Mouse (Mus musculus) activated CD4-positive, CD25-positive, alpha-beta regulatory T cell, adult 4 months (primary cell): ENCODE measurements around the gene Kif20b. TPM values are rescaled to one million over a fixed set of nuclear protein-coding genes. Genes with fewer than 3 reads are reported as not detected.

Source experiments
- ATAC-seq: one replicate; pipeline ENCODE4 v1.8.0; 2017
- polyA plus RNA-seq, 2 experiments: library from polyadenylated mRNA; unstranded; fragments of 100-300 nt; shearing (Covaris generic); gene quantifications; one replicate each; pipeline ENCODE4 v1.2.1; 2017

The Kif20b gene
- 10 to 100 TPM; 34.3 to 36.9 TPM for polyA plus RNA-seq

GRCm38 (mm10) chr19:34921652-34922602 is at the start of gene Kif20b:
Kif20b (plus strand) TSS chr19:34922361.
- peak; percentile 89 for ATAC-seq

DNA sequence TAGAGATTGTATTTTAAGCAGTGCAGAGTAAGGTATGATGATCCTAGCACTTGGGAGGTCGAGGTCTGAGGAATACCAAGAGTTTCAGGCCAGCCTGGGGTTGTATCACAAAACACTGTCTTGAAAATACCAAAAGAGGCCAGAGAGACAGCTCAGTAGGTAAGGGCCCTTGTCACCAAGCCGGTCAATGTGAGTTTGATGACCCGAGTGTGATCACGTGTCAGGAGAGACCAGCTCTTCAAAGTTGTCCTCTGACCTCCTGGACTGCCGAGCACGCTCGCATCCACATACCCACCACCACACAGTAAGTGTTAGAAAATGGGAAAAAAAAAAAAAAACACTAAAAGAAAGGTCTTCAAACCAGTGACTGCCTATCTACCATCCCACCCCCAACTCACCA is 45.5 kb upstream of the Kif20b start:
- no peak for ATAC-seq

DNA sequence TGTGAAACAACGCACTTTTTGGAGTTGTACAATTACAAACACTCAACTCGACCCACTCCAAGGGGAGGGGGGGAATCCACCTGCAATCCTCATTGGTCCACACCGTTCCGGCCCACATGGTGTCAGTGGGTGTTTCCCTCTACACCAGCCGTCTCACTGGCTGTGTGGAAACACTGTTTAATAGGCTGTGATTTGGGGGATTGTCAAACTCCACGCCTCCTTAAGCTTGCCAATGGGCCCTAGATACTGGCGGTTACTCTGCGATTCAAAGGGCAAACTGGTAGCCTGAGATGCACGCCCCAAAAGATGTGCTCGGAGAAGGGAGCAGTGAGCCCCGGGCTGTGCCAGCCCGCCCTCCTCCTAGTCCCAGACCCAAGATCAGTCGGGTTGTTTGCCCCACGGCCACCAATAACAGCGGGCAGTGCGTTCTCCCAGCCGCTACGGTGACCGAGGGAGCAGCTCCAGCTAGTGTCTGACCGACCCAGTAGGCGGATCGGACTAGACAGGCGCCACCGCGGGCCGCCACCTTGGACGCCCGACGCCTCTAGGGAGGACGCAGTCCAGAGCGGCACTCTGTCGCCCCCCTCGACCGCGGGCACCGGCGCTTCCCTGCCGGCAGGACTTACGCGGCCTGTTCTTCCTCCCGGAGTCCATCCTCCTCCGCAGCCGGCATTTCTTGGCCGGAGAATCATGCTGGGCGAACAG is 44.1 kb upstream of the Kif20b start:
- ATAC-seq = peak; percentile 94

GRCm38 (mm10) chr19:34878603-34879541 is 43.3 kb upstream of the Kif20b start, which contains the start of gene Pank1:
Pank1 (minus strand) TSS chr19:34879455.
- peak; percentile 12 for ATAC-seq

DNA sequence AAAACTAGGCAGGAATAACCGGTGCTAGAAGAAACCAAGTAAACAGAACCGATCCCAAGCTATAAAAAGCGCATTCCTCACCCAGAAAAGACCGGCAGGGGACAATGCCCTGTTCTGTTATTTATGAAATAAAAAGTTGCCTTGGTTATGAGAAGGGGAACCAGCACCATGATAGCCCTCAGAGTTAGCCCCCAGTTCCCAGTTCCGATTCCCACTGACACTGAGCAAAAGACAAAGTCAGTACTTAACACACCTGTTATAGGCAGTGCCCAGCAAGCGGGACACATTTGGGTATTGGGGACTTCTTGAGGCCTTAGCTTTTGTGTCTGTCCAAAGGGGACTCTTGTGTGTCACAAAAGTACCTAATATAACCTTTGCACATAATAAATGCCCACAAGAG is 42.5 kb upstream of the Kif20b start:
- no peak for ATAC-seq

DNA sequence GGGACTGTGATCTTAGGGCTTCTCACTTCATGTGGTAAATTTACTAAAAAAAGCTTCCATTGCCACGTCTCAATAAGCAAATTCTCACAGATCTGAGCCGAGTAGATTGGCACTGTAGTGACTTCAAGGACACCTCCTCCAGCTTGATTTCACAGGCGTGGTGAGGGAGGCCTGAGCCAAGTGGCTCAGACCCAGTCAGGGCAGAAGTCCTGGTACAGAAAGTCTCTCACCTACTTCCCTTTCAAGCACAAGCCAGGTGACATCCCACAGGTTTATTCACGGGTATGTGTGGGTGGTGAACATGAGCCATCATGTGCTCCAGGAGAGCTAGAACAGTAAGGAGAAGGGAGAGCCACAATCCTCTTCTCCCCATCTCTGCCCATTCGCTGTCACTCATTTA is 41.0 kb upstream of the Kif20b start:
- ATAC-seq = no peak

- ATAC-seq = no peak
Measured at GRCm38 (mm10) chr19:34882443-34882842, 39.7 kb upstream of the Kif20b start.

GRCm38 (mm10) chr19:34883526-34884224 is 38.5 kb upstream of the Kif20b start:
- no peak for ATAC-seq

DNA sequence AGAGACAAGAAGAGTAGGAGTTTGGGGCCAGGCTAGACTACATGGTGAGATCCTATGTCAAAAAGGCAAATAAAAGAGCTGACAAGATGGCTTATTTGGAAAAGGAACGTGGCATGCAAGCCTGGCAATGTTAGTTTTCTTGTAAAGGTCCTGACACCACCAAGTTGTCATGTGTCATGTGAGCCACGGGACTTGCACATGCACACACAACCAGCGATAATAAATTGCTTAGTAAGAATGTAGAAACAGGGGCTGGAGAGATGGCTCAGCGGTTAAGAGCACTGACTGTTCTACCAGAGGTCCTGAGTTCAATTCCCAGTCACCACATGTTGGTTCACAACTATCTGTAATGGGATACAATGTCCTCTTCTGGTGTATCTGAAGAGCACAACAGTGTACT is 35.8 kb upstream of the Kif20b start:
- ATAC-seq = no peak

- ATAC-seq = no peak
Measured at GRCm38 (mm10) chr19:34890981-34891380, 31.2 kb upstream of the Kif20b start.

DNA sequence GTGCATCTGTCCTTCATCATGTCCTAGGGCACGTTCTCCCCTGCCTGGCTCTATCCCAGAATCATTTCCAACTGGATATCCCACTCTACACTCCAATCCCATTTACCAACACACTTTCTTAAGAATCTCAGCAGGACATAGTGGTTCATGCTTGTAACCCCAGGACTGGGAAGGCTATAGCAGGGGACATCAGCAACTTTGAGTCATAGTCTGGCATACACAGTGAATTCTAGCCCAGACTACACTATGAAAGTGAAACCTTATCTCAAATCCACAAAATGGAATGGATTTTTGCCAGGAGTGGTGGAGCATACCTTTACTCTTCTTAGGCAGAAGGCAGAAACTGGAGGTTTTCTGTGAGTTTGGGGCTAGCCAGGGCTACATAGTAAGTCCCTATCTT is 30.6 kb upstream of the Kif20b start:
- no peak for ATAC-seq

DNA sequence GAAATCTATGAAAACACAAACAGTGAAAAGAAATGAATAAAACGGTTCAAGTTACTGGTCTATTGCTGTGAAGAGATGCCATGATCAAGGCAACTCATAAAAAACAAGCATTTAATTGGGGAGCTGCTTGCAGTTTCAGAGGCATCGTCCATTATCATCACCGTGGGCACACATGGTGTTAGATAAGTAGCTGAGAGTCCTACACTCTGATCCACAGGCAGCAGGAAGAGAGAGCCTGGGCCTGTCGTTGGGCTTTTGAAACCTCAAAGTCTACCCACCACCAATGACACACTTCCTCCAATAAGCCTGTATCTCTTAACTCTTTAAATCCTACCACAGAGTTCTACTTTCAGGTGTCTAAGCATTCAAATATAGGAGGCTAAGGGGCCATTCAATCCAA is 27.1 kb upstream of the Kif20b start:
- ATAC-seq = no peak

- ATAC-seq = no peak
Measured at GRCm38 (mm10) chr19:34897082-34897965, 24.8 kb upstream of the Kif20b start.

DNA sequence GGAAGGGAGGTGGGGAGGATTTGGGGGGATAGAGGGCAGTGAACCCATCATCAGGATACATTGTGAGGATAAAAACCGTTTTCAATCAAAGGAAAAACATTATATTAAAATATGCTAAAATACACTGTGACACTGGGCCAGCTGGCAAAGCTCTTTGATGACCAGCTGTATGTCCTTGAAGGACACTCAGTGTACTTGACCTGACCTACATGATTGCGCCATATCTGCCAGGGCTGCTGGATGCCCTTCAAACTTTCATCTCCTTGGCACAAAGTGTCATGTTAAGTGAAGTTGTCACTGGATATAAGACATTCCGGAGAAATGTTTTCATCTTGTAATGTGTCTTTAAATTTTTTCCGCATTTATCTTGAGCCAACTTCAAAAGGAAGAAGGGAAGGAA is 23.2 kb upstream of the Kif20b start:
- no peak for ATAC-seq

GRCm38 (mm10) chr19:34901266-34901665 is 20.9 kb upstream of the Kif20b start:
- no peak for ATAC-seq

GRCm38 (mm10) chr19:34901735-34902134 is 20.4 kb upstream of the Kif20b start:
- no peak for ATAC-seq

DNA sequence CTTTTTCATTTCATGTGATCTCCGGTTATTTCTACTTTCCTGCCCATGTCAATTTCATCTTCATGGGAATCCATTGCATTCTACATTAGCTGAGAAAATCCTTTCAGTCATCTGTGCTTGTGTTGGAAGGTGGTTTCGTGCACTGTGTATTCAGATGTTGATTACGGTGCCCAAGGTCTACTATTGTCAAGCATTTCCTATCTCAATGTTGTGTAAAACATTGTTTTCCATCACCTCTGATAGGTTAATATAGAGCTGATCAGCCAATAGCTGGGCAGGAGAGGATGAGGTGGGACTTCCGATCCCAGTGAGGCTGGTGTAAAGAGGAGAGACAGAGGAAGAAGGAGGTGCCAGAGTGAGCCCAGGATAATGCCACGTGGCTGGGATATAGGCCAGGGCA is 18.1 kb upstream of the Kif20b start:
- ATAC-seq = no peak

DNA sequence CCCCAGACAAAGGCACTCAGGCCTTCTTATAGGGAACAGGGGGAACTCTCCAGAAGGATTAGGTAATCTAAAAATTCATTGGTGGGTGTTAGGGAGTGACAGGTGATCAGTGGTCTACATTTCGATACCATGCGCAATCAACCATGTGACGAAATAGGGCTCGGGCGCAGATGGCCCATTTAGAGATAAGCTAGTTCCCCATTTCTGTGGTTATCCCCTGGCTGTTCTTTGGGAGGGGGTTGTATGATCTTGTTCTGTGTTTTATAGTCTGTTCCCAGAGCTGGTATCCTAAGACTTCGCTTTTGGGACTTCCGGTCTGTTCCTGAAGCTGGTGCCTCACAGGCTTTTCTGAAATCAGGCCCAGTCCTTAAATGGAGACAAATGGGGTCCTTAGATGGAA is 16.7 kb upstream of the Kif20b start:
- no peak for ATAC-seq

DNA sequence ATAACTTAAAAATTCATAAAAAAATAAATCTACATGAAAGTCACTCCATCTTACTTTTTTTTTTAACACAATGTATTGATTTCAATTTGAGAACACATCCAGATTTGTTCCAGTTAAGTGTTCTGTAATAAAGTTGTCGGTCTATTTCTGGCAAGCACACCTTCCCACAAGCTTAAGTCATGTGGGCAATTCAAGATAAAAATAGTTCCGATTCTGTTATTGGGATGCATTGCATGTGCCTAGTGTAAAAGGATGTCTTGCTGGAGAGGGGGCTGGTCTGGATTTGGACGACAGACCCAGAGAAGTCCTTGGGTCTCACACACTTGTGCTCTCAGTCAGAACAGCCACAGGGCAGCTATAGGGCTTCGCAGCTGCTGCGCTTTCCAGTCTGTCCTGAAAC is 15.4 kb upstream of the Kif20b start:
- no peak for ATAC-seq

GRCm38 (mm10) chr19:34912366-34912765 is 9.8 kb upstream of the Kif20b start:
- no peak for ATAC-seq

DNA sequence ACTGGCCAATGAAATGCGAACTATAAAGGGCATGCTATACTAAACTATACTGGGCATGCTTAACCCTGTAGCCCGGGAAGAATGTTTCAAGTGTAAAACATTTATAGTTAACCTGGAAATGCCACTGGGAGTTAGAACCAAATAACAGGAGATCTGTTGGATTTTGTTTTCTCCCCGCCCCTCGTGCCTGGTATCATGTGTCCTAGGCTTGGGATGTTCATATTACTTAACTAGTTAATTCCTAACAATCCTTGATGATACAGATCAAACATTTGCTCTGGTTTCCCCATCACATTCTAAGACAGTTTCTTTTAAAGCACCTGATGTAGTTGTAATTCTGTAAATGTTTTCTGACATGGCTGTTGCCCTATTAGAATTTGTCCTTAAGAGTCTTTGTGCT is 2.1 kb upstream of the Kif20b start:
- ATAC-seq = no peak
